Mouse (Mus musculus) liver, embryonic 14.5 days (tissue): ENCODE data around the gene Alg12. TPM values are rescaled to one million over a fixed set of nuclear protein-coding genes. Genes with fewer than 3 reads are reported as not detected.

Experiments
- ATAC-seq: fragments of 200-750 bp; cut with Nextera tagmentation; 2 replicates; pipeline ENCODE4 v1.8.0; 2017; ENCODE audit warnings: moderate number of reproducible peaks, mild to moderate bottlenecking, moderate library complexity; ENCODE audit not compliant: insufficient read depth
- DNase-seq, 3 experiments: peaks; one replicate each; pipeline ENCODE4 v3.0.0-alpha.2; 2012 to 2013; ENCODE audit warnings: low read depth in 3 of 3, low spot score in 3 of 3
- H3K27ac ChIP-seq: fragments of 300-500 bp; sonication (generic); 2 replicates; pipeline ENCODE4 v1.5.1; 2014; ENCODE audit warnings: moderate library complexity, mild to moderate bottlenecking, control low read depth, inconsistent platforms
- H3K27me3 ChIP-seq: fragments of 300-500 bp; sonication (generic); 2 replicates; pipeline ENCODE4 v1.6.1; 2014; ENCODE audit warnings: mild to moderate bottlenecking, low read length, moderate library complexity; ENCODE audit not compliant: control insufficient read depth, insufficient read depth
- H3K36me3 ChIP-seq: fragments of 300-500 bp; sonication (generic); replicated peaks from 2 replicates; pipeline ENCODE4 v1.6.1; 2014; ENCODE audit warnings: low read depth; ENCODE audit not compliant: control insufficient read depth, insufficient read depth
- H3K4me1 ChIP-seq, 2 experiments: fragments of 200-500 bp in 1 of 2; fragments of 300-500 bp in 1 of 2; sonication (generic) in 1 of 2; replicated peaks; 2 replicates each; pipeline ENCODE4 v1.6.1; 2012 to 2014; ENCODE audit warnings: antibody characterized with exemption in 1 of 2, inconsistent platforms in 1 of 2, low read length in 1 of 2; ENCODE audit not compliant: control insufficient read depth in 2 of 2, insufficient read depth in 2 of 2
- H3K4me2 ChIP-seq: fragments of 300-500 bp; sonication (generic); 2 replicates; pipeline ENCODE4 v1.6.1; 2014; ENCODE audit warnings: low read depth, mild to moderate bottlenecking, control low read depth, moderate library complexity
- H3K4me3 ChIP-seq, 2 experiments: fragments of 200-500 bp in 1 of 2; fragments of 300-500 bp in 1 of 2; sonication (generic) in 1 of 2; 2 replicates each; pipeline ENCODE4 v1.5.1; 2012 to 2014; ENCODE audit warnings: low read depth in 2 of 2, low read length in 2 of 2, mild to moderate bottlenecking in 2 of 2, control low read depth in 1 of 2, inconsistent platforms in 1 of 2, moderate library complexity in 1 of 2; ENCODE audit not compliant: insufficient read depth in 1 of 2
- H3K9ac ChIP-seq: fragments of 300-500 bp; sonication (generic); replicated peaks from 2 replicates; pipeline ENCODE4 v1.6.1; 2014; ENCODE audit warnings: mild to moderate bottlenecking, control low read depth, moderate library complexity
- H3K9me3 ChIP-seq: fragments of 300-500 bp; sonication (generic); 2 replicates; pipeline ENCODE4 v1.6.1; 2016; ENCODE audit warnings: low read length, mixed read lengths; ENCODE audit not compliant: control insufficient read depth
- CTCF ChIP-seq: IDR thresholded peaks from 2 replicates; pipeline ENCODE4 v1.5.1; 2016; ENCODE audit warnings: antibody characterized with exemption, low read depth, control low read depth
- EP300 ChIP-seq: IDR thresholded peaks from 2 replicates; pipeline ENCODE4 v1.6.1; 2016; ENCODE audit warnings: antibody characterized with exemption, low read depth
- WGBS: fragments of 180-500 bp; shearing (Covaris S2); extraction: QIAGEN DNeasy Blood & Tissue Kit; methylation state at CpG from one replicate; pipeline ENCODE4 v1.1.7; 2014; ENCODE audit not compliant: insufficient replicate concordance; 5-methylcytosine and 5-hydroxymethylcytosine counted together
- polyA plus RNA-seq, 2 experiments: library from polyadenylated mRNA; depleted of rRNA in 1 of 2; stranded (reverse) in 1 of 2; unstranded in 1 of 2; fragments of >200 nt; fragmentation: Nextera tagmentation in 1 of 2; extraction: Ambion mirVana in 1 of 2; gene quantifications; 2 replicates each; pipeline versions ENCODE4 v1.2.1 to v1.2.3; 2012 to 2014

Gene Alg12
- polyA plus RNA-seq, 2 experiments, result 4.9 to 5.9 TPM

GRCm38 (mm10) chr15:88832536-88832935, 13.4 kb upstream of the Alg12 start:
- DNase-seq (no peak), ATAC-seq (no peak)
- no peak overlapping the region for H3K9ac ChIP-seq
- no peaks in the 10 kb centered on the region for H3K9me3 ChIP-seq
- H3K27ac ChIP-seq, result no peak overlapping the region
- TF ChIP-seq CTCF (no peak), EP300 (no peak)
- H3K36me3 ChIP-seq, result no peaks in the 10 kb centered on the region
- no peaks in the 10 kb centered on the region for H3K27me3 ChIP-seq
- peaks cover 0 to 11% of the 10 kb centered on the region in 2 experiments; a peak in 2 of 4 replicates for H3K4me1 ChIP-seq
- no peak overlapping the region for H3K4me3 ChIP-seq
- H3K4me2 ChIP-seq, result no peak overlapping the region
- 60% methylated on average over 9 of the region's 9 CpGs for WGBS

DNA sequence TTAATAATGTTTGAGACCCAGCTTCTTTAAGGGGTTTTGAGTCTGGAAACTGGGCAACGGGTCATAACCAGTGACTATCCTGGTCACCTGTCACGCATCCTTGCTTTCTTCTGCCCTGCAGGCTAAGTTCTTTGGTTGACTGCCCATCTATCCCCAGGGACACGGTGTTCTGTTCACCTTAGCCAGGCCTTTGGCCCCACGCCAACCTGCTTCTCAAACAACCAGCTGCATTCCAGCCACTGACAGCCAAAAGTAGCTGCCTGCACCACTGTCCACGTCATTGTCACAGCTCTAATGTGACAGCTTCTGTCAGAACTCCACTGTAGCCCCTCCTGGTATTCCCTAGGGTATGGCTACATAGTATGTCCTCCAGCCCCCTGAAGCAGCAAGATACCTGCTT, 12.4 kb upstream of the Alg12 start:
- DNase-seq (no peak), ATAC-seq (no peak)
- 51% methylated on average over 5 of the region's 5 CpGs for WGBS
- H3K27me3 ChIP-seq, result no peaks in the 10 kb centered on the region
- H3K36me3 ChIP-seq, result no peaks in the 10 kb centered on the region
- no peaks in the 10 kb centered on the region for H3K9me3 ChIP-seq
- peaks cover 0 to 8% of the 10 kb centered on the region in 2 experiments; a peak in 2 of 4 replicates for H3K4me1 ChIP-seq
- H3K4me3 ChIP-seq, result no peak overlapping the region
- no peak overlapping the region for H3K9ac ChIP-seq
- no peak overlapping the region for H3K4me2 ChIP-seq
- no peak overlapping the region for H3K27ac ChIP-seq
- TF ChIP-seq CTCF (no peak), EP300 (no peak)

- WGBS, result 55% methylated on average over 5 of the region's 5 CpGs
- Histone ChIP-seq H3K9ac (no peak overlapping the region), H3K27ac (no peak overlapping the region), H3K4me1 (peaks cover 0 to 7% of the 10 kb centered on the region in 2 experiments; a peak in 2 of 4 replicates), H3K4me2 (no peak overlapping the region), H3K9me3 (no peaks in the 10 kb centered on the region), H3K36me3 (no peaks in the 10 kb centered on the region; the same call in 1 of the 2 replicates), H3K27me3 (no peaks in the 10 kb centered on the region), H3K4me3 (no peak overlapping the region)
- no peak for DNase-seq
- TF ChIP-seq CTCF (no peak), EP300 (no peak)
- ATAC-seq, result no peak
Measured at GRCm38 (mm10) chr15:88830696-88831095, 11.6 kb upstream of the Alg12 start.

GRCm38 (mm10) chr15:88829791-88830440, 10.8 kb upstream of the Alg12 start:
- DNase-seq, result no peak
- H3K4me3 ChIP-seq, result no peak overlapping the region
- 60% methylated on average over 6 of the region's 6 CpGs for WGBS
- peaks cover under 1% of the 10 kb centered on the region for H3K36me3 ChIP-seq
- TF ChIP-seq EP300 (no peak), CTCF (no peak)
- H3K27ac ChIP-seq, result no peak overlapping the region
- H3K27me3 ChIP-seq, result no peaks in the 10 kb centered on the region
- H3K4me2 ChIP-seq, result no peak overlapping the region
- peaks cover 0 to 7% of the 10 kb centered on the region in 2 experiments; a peak in 2 of 4 replicates for H3K4me1 ChIP-seq
- no peaks in the 10 kb centered on the region for H3K9me3 ChIP-seq
- no peak overlapping the region for H3K9ac ChIP-seq
- no peak for ATAC-seq

- Histone ChIP-seq H3K9me3 (no peaks in the 10 kb centered on the region), H3K36me3 (peaks cover 9% of the 10 kb centered on the region), H3K9ac (no peak overlapping the region), H3K27ac (no peak overlapping the region), H3K27me3 (no peaks in the 10 kb centered on the region), H3K4me3 (no peak overlapping the region), H3K4me1 (peaks cover 0 to 7% of the 10 kb centered on the region in 2 experiments; a peak in 2 of 4 replicates), H3K4me2 (no peak overlapping the region)
- WGBS, result 45% methylated on average over 17 of the region's 17 CpGs
- peak; percentile 91 for TF ChIP-seq CTCF
- no peak for TF ChIP-seq EP300
- ATAC-seq (peak; percentile 69; the same call in 1 of the 2 replicates), DNase-seq (peak; percentile 51 to 57 (median 53))
Measured at GRCm38 (mm10) chr15:88828800-88829705, 9.9 kb upstream of the Alg12 start.
